Mouse (Mus musculus) layer of hippocampus, postnatal 10 days (tissue): ENCODE measurements around the gene Tmed11. TPM values are rescaled to one million over a fixed set of nuclear protein-coding genes. Genes with fewer than 3 reads are reported as not detected.
"Not testable (repeated sequence)": the region's sequence is repeated elsewhere in the genome, so short reads cannot be mapped to it uniquely, and the experiment has no call there.

Experiments
- DNase-seq, 2 experiments: peaks; one replicate each; pipeline ENCODE4 v3.0.0; 2021; ENCODE audit warnings: low spot score in 2 of 2
- long read RNA-seq: library from polyadenylated mRNA; stranded (forward); transcript quantifications from one replicate; pipeline ENCODE4 v2.0.0, GENCODE M21; 2023
- total RNA-seq, 2 experiments: library from RNA; stranded (reverse); gene quantifications; 2 replicates each; pipeline ENCODE4 v1.2.3; 2021

The Tmed11 gene
- total RNA-seq: not detected
- long read RNA-seq: 0 reads

DNA sequence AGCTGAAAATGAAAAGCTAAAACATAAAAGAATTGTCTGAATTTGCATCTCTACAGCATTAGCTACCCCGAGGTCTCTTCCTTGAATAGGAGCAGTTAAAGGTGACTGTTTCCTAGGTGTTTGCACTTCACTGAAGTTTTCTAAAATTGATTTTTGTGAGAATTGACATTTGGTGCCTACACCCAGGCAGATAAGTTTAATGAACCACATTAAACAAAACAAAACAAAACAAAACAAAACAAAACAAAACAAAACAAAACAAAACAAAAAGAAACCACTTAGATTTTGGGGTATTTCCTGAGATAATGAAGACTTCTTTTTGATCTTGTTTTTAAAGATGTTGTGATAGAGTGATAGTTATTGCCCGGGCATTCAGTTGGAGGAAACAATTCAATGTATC, at the start of gene Tmed11:
Gene Tmed11 (minus strand): TSS at position 101 of the 400 bp plus-strand sequence.
- DNase-seq: not testable (repeated sequence)

DNA sequence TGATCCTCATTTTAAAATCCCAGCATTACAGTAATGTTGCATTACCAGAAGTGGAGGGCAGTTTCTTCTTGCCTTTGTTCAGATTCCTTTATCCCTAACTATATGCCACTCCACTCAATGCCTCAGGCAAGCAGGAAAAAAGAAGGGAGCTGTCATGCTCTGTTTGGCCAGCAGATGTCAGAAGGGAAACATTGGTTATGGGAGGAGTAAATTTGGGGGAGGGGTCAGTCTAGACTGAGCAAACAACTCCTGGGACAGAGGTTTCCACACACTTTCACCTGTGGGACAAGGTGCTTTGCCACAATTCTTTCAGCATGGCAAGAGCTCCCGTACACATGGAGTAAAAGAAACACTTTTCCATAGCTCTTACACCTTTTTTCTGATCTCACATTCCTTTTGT, 41.0 kb upstream of the Tmed11 start:
- peak in 1 of 2 experiments; percentile 4 for DNase-seq

DNA sequence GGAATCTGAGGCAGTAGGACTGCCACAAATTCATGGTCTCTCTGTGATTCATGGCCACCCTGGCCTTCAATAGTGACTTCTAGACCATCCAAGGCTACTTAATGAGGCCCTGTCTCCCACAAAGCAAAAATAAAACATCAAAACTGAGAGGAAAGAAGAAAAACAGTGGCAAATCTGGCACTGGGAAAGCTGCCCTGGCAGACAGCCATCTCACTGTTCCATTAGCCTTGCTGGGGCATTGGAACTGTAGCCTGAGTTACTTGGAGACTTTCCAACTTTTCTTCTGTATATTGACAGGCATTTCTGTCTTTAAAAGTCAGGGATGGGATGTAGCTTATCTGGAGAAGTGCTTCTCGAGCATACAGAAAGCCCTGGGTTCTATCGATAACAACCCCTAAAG, 28.1 kb upstream of the Tmed11 start:
- peak in 1 of 2 experiments; percentile 10 for DNase-seq

DNA sequence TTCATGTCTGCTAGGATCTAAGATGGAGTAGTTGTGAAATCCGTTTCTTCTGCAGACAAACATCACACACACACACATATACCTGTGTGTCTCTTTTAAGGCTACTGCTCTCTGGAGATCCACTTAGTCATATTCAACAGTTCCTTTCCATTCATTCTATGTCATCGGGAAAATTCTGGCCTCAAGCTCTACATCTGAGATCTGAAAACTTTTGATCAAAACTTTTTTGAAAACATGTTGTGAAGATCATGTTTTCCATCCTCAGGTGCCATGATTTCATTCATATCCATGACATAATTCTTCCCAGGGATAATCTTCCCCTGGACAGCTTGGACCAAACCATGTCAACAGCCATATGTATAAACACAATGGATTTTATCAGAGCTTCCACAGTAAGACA, 13.6 kb upstream of the Tmed11 start, which contains the start of gene Vmn2r8:
Gene Vmn2r8 (minus strand): TSS at position 101 of the 400 bp plus-strand sequence.
- not testable (repeated sequence) for DNase-seq

DNA sequence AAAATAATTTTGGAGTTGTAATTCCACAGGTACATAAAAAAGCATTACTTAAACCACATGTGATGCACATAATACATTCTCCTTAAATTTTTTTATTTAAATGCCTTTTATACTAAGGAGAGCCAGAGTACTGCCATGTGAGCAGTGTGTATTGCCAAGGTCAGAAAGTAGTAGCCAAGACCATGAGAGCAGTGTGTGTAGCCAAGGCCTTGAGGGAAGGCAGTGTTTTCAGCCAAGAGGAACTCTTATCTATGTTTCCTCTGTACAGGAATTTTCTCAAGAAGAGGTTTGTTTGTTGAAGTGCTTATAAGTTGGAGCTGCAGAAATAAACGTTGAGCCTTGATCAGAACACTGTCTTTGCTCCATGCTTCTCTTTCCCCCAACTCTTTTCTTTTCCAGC, 8.5 kb upstream of the Tmed11 start:
- no peak for DNase-seq

DNA sequence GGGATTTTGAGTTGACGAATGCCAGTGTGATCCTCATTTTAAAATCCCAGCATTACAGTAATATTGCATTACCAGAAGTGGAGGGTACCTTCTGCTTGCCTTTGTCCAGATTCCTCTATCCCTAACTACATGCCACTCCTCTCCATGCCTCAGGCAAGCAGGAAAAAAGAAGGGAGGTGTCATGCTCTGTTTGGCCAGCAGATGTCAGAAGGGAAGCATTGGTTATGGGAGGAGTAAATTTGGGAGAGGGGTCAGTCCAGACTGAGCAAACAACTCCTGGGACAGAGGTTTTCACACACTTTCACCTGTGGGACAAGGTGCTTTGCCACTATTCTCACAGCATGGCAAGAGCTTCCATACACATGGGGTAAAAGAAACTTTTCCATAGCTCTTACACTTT, 4.8 kb downstream of the Tmed11 start:
- peak; percentile 32 to 43 for DNase-seq

DNA sequence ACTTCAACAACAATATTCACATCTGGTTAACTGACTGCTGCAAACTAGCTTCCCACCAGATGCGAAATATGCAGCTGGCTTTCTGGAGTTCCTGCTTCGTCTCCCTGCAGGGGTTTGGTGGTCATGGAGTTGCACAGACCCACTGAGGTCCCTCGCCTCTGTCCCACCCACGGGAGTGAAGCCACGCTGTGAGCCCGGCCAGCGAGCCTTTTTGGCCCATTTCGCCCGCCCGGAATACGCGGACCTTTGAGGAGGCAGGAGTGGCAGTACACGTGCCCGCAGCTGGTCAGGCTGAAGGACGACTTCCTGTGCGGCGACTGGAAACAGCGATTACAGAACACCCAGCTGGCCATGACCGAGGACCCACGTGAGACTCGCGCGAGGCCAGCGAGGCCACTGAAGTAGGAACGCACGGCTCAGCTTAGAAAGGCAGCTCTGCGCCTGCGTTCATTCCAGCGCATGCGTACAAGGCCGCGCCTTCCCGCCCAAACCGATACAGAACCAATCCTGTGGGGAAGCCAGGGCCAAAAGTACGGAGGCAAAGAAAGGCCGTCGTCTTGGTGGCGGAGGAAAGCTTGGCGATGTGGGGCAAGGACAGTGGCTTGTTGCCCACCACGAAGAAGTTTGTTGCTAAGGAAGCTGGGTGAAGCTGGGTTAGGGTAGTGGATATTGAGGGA, 20.4 kb downstream of the Tmed11 start, which contains the start of gene Rnf212:
Gene Rnf212 (minus strand): TSS at position 353 of the 677 bp plus-strand sequence.
- no peak for DNase-seq

DNA sequence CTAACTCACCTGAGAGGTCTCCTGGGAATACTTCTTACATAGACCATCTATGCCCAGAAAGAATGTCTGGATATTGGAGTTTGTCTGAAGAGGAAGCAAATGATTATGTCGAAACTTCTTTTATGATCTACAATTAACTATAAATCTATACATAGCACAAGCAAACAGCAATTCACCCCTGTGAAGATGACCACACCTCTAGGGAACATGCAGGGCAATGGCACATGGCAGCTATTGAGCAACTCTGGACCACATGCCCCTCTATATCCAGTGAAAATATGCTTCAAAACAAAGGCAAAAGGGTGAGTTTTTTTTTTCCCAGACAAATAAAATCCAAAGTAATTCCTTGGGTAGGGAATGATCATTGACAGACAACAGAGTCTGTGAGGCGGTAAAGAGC, 35.2 kb downstream of the Tmed11 start:
- DNase-seq: no peak

DNA sequence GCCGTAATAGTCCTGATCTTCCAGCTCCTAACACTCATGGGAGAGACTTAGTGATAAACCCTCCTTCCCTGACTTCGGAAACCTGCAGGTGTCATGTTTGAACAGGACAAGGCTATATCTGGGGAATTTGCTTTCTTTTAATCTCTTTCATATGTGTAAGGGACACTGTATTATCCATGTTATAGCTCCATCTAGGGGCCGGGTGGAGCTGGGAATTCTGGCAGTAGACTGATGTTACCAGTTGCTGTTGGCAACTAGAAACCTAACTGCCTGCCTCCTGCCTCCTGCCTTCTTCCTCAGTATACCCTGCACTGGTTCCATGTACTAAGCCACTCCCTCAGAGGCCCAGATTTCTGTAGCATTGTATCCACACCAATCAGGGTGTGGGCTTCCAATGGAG, 36.8 kb downstream of the Tmed11 start:
- peak; percentile 23 to 35 for DNase-seq

DNA sequence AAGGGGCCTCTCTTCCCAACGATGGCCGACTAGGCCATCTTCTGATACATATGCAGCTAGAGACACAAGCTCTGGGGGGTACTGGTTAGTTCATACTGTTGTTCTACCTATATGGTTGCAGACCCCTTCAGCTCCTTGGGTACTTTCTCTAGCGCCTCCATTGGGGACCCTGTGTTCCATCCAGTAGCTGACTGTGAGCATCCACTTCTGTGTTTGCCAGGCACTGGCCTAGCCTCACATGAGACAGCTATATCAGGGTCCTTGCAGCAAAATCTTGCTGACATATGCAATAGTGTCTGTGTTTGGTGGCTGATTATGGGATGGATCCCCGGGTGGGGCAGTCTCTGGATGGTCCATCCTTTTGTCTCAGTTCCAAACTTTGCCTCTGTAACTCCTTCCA, 43.9 kb downstream of the Tmed11 start:
- DNase-seq: not testable (repeated sequence)

DNA sequence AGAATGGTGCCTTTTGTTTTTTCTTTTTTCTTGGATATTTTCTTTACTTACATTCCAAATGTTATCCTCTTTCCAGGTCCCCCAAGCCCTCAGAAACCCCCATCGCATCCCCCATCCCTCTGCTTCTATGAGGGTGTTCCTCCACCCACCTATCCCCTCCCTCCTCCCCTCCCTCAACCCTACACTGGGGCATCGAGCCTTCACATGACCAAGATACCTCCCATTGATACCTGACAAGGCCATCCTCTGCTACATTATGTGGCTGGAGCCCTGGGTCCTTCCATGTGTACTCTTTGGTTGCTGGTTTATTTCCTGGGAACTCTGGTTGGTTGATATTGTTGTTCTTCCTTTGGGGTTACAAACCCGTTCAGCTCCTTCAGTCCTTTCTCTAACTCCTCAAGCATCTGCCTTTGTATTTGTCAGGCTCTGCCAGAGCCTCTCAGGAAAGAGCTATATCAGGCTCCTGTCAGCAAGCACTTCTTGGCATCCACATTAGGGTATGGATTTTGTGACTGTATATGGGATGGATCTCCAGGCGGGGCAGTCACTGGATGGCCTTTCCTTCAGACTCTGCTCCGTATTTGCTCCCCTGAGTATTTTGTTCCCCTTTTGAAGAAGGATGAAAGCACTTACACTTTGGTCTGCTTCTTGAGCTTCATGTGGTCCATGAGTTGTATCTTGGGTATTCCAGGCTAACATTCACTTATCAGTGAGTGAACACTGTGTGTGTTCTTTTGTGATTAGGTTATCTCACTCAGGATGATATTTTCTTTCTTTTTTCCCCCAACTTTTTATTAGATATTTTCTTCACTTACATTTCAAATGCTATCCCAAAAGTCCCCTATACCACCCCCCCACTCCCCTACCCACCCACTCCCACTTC, 44.6 kb downstream of the Tmed11 start:
- DNase-seq: no peak

DNA sequence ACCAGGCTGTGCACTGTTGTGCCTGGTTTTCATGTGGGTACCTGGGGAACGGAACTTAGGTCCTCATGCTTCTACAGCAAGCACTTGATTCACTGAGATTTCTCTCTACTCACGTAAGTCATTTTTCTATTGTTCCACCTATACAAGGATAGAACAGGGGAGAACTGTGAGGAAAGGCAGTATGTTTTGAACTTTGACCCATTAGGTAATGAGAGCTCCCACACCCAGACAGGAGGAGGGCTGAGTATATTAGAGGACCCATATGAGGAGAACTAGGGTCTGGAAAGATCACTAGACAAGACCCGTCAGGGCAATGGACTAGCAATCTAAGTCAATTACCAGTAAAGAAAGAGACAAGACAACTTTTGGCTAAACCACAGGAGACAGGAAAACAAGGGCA, 50.5 kb downstream of the Tmed11 start:
- DNase-seq: no peak

DNA sequence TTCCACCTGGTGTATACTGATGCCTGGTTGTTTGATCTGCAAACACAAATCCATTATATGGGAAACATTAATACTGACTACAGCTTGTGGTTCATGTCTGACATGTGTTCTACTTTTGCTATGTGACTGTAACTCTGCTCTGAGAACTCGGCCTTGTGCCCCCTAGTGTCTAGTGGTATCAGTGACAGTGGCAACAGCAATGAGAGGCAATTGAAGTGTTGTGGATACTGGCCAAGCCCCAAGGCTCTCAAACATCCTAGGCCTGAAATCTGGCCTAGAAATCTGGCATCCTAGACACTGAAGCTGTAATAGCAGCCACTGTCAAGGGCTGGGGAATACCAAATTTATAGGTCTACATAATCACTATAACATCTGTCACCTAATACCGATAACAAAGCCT, 51.3 kb downstream of the Tmed11 start:
- DNase-seq: no peak

DNA sequence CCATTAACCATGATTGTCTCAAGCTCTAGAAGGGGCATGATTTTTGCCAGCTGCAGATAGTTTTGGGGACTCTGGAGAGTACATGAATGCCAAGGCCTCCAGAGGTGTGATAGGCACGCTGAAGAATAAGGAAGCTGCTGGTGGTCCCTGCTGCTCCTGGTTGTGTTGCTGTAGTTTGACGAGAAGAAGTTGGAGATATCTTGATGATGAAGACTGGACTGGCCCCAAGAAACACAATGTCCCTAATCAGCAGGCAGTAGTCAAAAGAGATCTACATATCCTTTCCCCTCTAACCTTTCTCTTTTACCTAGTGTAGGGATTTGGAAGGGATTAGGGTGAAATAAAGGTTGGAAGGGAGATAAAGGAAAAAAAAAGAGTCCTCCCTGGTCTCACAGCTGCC, 52.6 kb downstream of the Tmed11 start:
- no peak for DNase-seq

DNA sequence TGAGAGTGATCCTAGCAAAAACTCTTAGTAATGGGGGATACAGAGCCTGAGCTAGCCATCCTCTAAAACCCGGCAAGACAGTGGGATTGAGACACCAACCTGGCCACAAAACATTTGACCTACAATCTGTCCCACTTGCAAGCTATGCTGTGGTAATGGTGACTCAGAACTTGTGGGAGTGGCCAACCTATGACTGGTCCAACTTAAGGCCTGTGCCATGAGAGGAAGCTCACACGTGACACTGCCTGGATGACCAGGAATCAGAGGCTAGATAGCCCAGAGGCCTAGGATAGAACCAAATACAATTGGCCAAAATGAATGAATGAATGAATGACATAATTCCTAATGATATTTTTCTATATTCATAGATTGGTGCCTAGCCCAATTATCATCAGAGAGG, 53.3 kb downstream of the Tmed11 start:
- DNase-seq: no peak

DNA sequence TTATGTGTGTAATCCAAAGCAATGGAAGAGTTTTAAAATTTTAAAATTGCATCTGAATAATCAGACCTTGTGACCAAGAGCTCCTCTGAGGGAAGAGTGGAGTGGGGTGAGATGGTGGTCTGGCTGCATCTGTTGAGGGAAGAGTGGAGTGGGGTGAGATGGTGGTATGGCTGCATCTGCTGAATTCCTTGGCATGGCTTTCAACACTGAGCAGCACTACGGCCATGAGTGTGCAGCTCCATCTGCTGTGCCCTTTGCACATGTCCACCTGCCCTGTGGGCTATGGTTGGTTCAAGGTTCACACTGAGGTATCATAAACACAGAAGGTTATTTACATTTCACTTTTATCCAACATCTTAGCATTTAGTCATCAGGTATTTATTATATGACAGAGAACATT, 67.7 kb downstream of the Tmed11 start:
- DNase-seq: no peak

Other genes starting within 250 kb of the Tmed11 start
- gene Cplx1, start 245.3 kb downstream of the Tmed11 start, total RNA-seq: 100 to 1,000 TPM; 396 to 463 TPM
- 10 to 100 TPM; 87.7 to 89.7 TPM for gene Gak, start 165.6 kb downstream of the Tmed11 start, total RNA-seq
- 10 to 100 TPM; 35.8 to 36.6 TPM for gene Tmem175, start 165.6 kb downstream of the Tmed11 start, total RNA-seq
- 1 to 10 TPM; 8.6 to 9.4 TPM for gene Idua, start 135.0 kb downstream of the Tmed11 start, total RNA-seq
- 10 to 100 TPM; 56.4 to 61.2 TPM for gene Dgkq, start 125.7 kb downstream of the Tmed11 start, total RNA-seq
- 1 to 10 TPM; 2.6 to 3.2 TPM for gene Slc26a1, start 119.8 kb downstream of the Tmed11 start, total RNA-seq
- 10 to 100 TPM; 18.5 to 22.5 TPM for gene Fgfrl1, start 103.0 kb downstream of the Tmed11 start, total RNA-seq
- gene Rnf212, start 20.4 kb downstream of the Tmed11 start, total RNA-seq: not detected
- not detected for gene Vmn2r8, start 13.5 kb upstream of the Tmed11 start, total RNA-seq
- not detected for gene Vmn2r9, start 57.2 kb upstream of the Tmed11 start, total RNA-seq
- not detected for gene Vmn2r10, start 211.2 kb upstream of the Tmed11 start, total RNA-seq